Mouse (Mus musculus): Measurements from ENCODE around the gene Rnf44.

GRCm38 (mm10) chr13:54681291-54681690 is 12.4 kb downstream of the Rnf44 start:
- no peak for TF ChIP-seq EP300 (IDR thresholded peaks at IDR 0.05; ENCODE audit: low read depth)
- no peak for TF ChIP-seq CTCF (IDR thresholded peaks at IDR 0.05; ENCODE audit: low read depth)
